Mouse (Mus musculus) Patski (cell line): ENCODE measurements around the gene Nsmce1. TPM values are rescaled to one million over a fixed set of nuclear protein-coding genes. Genes with fewer than 3 reads are reported as not detected.

Experiments used
- ATAC-seq: fragments of 100-300 bp; one replicate; pipeline ENCODE4 v1.8.0; 2021
- CTCF ChIA-PET: fragments of 350-600 bp; sonication (Branson Sonifier 250); formaldehyde crosslinking; loops from one replicate; lab custom pipeline; 2022; ENCODE audit warnings: inconsistent platforms; lab: Charles Lee
- POLR2A ChIA-PET: fragments of 350-600 bp; sonication (Branson Sonifier 250); formaldehyde crosslinking; loops from one replicate; lab custom pipeline; 2022; ENCODE audit warnings: antibody characterized with exemption, inconsistent platforms; lab: Charles Lee
- DNase-seq: peaks from one replicate; pipeline ENCODE4 v3.0.0-alpha.2; 2011; ENCODE audit warnings: low read depth, low spot score
- H3K27me3 ChIP-seq: fragments of 371-371 bp; one replicate; pipeline ENCODE4 v1.5.1; 2021
- CTCF ChIP-seq: fragments of 100-300 bp; IDR thresholded peaks from one replicate; pipeline ENCODE4 v1.5.1; 2021
- in situ Hi-C: fragments of 300-500 bp; cut with MboI; formaldehyde crosslinking; loops from 3 replicates; pipeline ENCODE4 v1.11.1; 2018; ENCODE audit warnings: low pct_unique_long_range_greater_than_20kb, mixed read lengths
- polyA plus RNA-seq: library from polyadenylated mRNA; unstranded; gene quantifications from one replicate; pipeline ENCODE4 v1.2.3, GENCODE M21; 2021

Nsmce1 gene
- polyA plus RNA-seq, 1 experiment from 2014 or later: 74.0 TPM

DNA sequence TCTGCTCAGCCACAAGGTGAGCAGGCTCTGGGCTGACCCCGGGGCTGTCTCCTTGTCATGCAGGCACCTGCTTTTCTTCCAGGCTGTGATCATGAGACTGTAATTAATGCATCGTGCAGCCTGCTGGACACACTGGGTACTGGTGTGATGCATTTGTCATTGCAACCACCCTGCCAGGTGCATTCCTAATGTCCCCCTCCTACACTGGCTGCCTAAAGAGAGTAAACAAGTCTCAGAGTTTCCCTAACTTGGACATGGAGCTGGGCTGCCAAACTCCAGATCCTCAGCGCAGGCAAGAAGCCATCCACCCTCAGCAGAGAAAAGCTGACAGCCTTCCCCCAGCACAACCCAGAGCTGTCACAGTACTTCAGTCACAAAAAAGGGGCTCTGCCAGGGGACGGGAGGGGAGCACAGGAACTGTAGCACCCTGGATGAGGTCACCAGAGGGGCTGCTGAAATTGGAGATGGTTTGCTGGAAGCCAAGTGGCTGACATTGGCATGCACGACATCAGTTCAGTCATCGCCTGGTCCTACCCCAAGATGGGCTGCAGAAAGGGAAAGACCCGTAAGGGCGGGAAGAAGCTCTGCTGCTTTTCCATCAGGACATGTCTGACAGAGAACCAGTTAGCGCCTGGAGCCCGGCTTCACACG, 15.7 kb downstream of the Nsmce1 start:
- CTCF ChIA-PET: interaction anchor here (0.8 to 3.2 kb wide), 2 partner anchors 15 to 105 kb away, joined by 3 to 16 read pairs; partner anchors contain the start of gene Nsmce1
- no peak for DNase-seq
- peak; percentile 5 for ATAC-seq
- TF ChIP-seq CTCF: no peak
- POLR2A ChIA-PET: interaction anchor here (1.0 kb wide), 1 partner anchor 26 kb away, joined by 3 read pairs; no protein-coding TSS in a partner anchor
- H3K27me3 ChIP-seq: no peaks in the 10 kb centered on the region
- in situ Hi-C loops: no loop called here

DNA sequence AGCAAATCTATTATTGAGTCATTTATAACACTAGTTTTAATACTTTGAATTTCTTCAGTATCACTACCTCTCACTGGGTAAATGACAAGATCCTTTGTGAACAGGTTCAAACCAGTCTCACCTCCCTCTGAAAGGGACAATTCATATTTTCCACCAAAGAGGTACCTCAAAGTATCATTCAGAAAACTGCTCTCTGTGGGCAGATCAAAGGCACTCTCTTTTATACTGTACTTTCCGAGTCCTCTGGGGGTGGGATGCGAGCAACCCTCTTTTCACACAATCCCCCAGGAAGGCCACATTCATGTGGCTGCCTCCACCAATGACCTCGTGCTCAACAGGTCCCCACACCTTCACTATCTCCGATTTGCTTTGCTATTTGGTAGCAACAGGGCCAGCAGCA, 16.9 kb downstream of the Nsmce1 start:
- ATAC-seq (no peak), DNase-seq (no peak)
- no peak for TF ChIP-seq CTCF
- no peaks in the 10 kb centered on the region for H3K27me3 ChIP-seq
- POLR2A ChIA-PET: interaction anchor here (1.1 kb wide), 1 partner anchor 107 kb away, joined by 3 read pairs; no protein-coding TSS in a partner anchor
- in situ Hi-C loops: loop anchor here (5.0 to 25.0 kb wide), 2 partner anchors 98 to 613 kb away; partner anchors contain the start of gene Gsg1l
- CTCF ChIA-PET: interaction anchor here (3.2 kb wide), 1 partner anchor 107 kb away, joined by 16 read pairs; no protein-coding TSS in a partner anchor

GRCm38 (mm10) chr7:125471991-125472741, 19.2 kb downstream of the Nsmce1 start:
- DNase-seq (peak; percentile 43), ATAC-seq (peak; percentile 82)
- ChIA-PET POLR2A (interaction anchor here (1.3 kb wide), 1 partner anchor 109 kb away, joined by 9 read pairs; no protein-coding TSS in a partner anchor), CTCF (interaction anchor here (0.7 to 3.8 kb wide), 28 partner anchors 10 to 171 kb away, joined by 3 to 34 read pairs (median 4); partner anchors contain the start of genes Il4ra and Nsmce1)
- peak; percentile 95 for TF ChIP-seq CTCF
- in situ Hi-C loops: loop anchor here (5.0 to 25.0 kb wide), 2 partner anchors 100 to 615 kb away; partner anchors contain the start of gene Gsg1l
- no peaks in the 10 kb centered on the region for H3K27me3 ChIP-seq

GRCm38 (mm10) chr7:125470901-125471300, 20.5 kb downstream of the Nsmce1 start:
- ChIA-PET CTCF (interaction anchor here (0.8 to 3.8 kb wide), 11 partner anchors 11 to 172 kb away, joined by 3 to 34 read pairs (median 3); partner anchors contain the start of gene Nsmce1), POLR2A (no interaction called here)
- in situ Hi-C loops: loop anchor here (5.0 to 25.0 kb wide), 2 partner anchors 101 to 616 kb away; partner anchors contain the start of gene Gsg1l
- DNase-seq (no peak), ATAC-seq (no peak)
- no peaks in the 10 kb centered on the region for H3K27me3 ChIP-seq
- no peak for TF ChIP-seq CTCF

DNA sequence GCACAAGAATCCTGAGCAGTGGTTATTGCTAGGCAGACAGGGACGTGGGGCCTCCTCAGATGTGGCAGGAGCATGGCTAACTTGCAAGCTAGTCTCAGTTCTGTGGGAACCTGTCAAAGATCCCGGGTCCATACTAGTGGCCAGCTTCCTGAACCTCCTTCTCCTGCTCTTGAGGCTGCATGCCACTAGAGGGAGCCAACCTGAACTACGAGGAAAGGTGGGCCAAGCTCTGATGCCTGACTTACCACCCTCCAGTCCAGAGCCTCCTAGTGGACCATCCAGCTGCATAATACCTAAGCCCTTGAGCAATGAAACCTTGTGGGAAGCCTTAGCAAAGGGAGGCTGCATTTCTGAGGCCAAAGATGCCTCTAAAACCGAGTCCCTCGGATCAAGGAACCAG, 21.5 kb downstream of the Nsmce1 start:
- in situ Hi-C loops: loop anchor here (5.0 to 25.0 kb wide), 2 partner anchors 102 to 617 kb away; partner anchors contain the start of gene Gsg1l
- CTCF ChIA-PET: interaction anchor here (0.7 to 3.8 kb wide), 9 partner anchors 9 to 168 kb away, joined by 3 to 34 read pairs (median 3); partner anchors contain the start of gene Nsmce1
- no peaks in the 10 kb centered on the region for H3K27me3 ChIP-seq
- TF ChIP-seq CTCF: no peak
- ATAC-seq (peak; percentile 36), DNase-seq (no peak)
- POLR2A ChIA-PET: no interaction called here

GRCm38 (mm10) chr7:125462200-125462599, 29.2 kb downstream of the Nsmce1 start:
- ChIA-PET POLR2A (no interaction called here), CTCF (interaction anchor here (5.1 kb wide), 1 partner anchor 9 kb away, joined by 29 read pairs; no protein-coding TSS in a partner anchor)
- no peak for ATAC-seq

DNA sequence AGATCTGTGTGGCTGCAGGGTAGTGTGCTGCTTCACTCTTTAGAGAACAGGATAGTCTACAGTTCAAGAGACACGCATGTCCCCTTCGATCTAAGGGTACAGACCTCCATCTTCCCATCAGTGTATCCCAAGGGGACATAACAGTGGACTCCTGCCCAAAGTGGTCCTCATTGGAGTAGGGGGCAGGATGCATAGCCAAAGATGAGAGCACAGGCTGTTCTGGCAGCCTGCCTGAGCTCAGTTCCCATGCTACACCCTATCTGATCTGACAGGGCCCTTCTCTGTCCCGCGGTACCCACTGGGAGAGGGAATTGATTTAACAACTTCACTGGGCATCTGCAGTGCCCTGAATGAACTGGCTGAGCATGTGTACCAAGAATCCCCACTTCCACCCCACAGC, 37.7 kb downstream of the Nsmce1 start:
- CTCF ChIA-PET: no interaction called here
- no peaks in the 10 kb centered on the region for H3K27me3 ChIP-seq
- no peak for DNase-seq
- no peak for TF ChIP-seq CTCF
- no peak for ATAC-seq
- in situ Hi-C loops: loop anchor here (25.0 kb wide), 1 partner anchor 634 kb away; the partner anchor contains the start of gene Gsg1l
- POLR2A ChIA-PET: no interaction called here

More at GRCm38 (mm10) chr7:125462200-125462599, 29.2 kb downstream of the Nsmce1 start:
- no peak for DNase-seq
- no peaks in the 10 kb centered on the region for H3K27me3 ChIP-seq
- no peak for TF ChIP-seq CTCF
- in situ Hi-C loops: loop anchor here (25.0 kb wide), 1 partner anchor 625 kb away; the partner anchor contains the start of gene Gsg1l

GRCm38 (mm10) chr7:125451078-125451477, 40.3 kb downstream of the Nsmce1 start:
- ATAC-seq (no peak), DNase-seq (no peak)
- ChIA-PET POLR2A (no interaction called here), CTCF (interaction anchor here (1.0 kb wide), 1 partner anchor 21 kb away, joined by 4 read pairs; no protein-coding TSS in a partner anchor)
- TF ChIP-seq CTCF: no peak
- in situ Hi-C loops: loop anchor here (25.0 kb wide), 1 partner anchor 636 kb away; the partner anchor contains the start of gene Gsg1l
- no peaks in the 10 kb centered on the region for H3K27me3 ChIP-seq

GRCm38 (mm10) chr7:125450678-125451077, 40.7 kb downstream of the Nsmce1 start:
- DNase-seq (no peak), ATAC-seq (no peak)
- CTCF ChIA-PET: interaction anchor here (1.0 kb wide), 1 partner anchor 22 kb away, joined by 4 read pairs; no protein-coding TSS in a partner anchor
- POLR2A ChIA-PET: no interaction called here
- no peaks in the 10 kb centered on the region for H3K27me3 ChIP-seq
- in situ Hi-C loops: loop anchor here (25.0 kb wide), 1 partner anchor 637 kb away; the partner anchor contains the start of gene Gsg1l
- no peak for TF ChIP-seq CTCF
